Mouse (Mus musculus) liver, adult (tissue): ENCODE measurements around the gene Olfr1396.
"Not testable (repeated sequence)": the region's sequence is repeated elsewhere in the genome, so short reads cannot be mapped to it uniquely, and the experiment has no call there.

ENCODE experiments used
- GATA4 ChIP-seq: IDR thresholded peaks from 2 replicates; pipeline ENCODE4 v1.6.1; 2014; ENCODE audit warnings: mild to moderate bottlenecking, low read length; ENCODE audit not compliant: insufficient replicate concordance

The Olfr1396 gene

DNA sequence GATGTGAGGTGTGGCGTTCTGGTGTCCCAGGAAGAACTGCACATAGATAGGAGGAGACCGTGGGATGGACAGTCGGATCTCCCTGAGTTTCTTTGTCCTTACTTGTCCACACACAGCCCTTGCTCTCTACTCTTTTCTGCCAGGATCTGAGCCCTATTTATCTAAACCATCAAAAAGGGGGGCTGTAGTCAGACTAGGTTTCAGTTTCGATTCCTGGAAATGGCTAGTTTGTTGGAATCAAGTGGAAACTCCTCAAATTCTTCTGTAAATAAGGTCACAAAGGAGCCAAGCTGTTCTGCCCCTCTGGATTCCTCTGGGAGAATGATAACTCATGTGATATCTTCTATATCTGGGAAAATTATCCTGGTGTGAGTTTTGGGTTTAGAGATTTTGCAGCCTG is 33.3 kb downstream of the Olfr1396 start:
- TF ChIP-seq GATA4, result no peak

DNA sequence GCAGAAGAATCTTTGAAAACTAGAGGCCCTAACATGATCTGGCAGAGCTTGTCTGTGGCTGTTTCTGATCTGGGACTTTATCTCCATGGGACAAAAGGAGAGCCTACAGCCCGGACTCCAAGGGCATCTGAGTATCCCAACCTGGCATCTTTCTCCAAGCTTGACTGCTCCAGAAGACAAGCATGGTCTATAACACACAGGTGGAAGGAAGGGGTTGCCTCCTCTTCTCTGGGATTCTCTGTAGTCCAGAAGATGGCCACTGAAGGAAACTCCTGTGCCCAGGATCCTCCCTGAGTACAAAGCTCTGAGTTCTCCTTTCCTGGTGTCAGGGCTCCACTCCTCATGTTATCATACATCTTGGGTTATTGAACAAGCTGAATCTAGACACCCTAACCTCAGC is 34.0 kb downstream of the Olfr1396 start:
- no peak for TF ChIP-seq GATA4

DNA sequence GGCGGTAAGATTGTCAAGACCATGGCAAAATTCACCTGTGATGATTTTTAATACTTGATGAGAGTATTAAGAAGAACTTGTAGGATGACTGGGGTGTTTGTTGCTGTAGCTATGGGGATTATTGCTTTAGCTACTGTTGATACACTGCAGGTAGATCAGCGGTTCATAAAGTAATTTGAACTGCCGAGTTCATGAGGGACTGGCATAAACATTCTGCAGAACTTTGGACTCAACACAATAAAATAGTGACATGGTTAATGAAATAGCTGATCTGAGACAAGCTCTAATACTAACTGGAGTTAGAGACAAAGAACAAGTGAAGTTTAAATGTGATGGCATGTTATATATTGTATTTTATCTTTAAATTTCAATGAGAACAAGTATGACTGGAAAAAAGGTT is 36.0 kb downstream of the Olfr1396 start:
- no peak for TF ChIP-seq GATA4

DNA sequence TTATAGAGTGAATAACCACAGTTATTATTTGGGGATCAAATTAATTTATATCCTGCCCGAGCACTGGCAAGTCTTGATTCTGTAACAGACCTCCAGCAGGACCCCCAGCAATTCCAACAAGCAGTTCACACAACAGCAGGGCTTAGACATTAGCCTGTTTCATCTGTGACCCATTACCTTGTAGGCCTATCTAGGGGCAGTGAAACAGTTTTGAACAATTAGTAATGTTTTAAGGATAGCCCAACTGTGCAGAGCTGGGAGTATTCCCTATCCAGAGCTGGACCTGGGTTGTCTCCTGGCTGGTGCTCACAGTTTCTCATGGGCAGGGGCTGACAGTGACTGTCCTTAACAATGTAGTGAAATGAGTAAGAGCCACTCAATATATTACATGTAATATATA is 37.7 kb downstream of the Olfr1396 start:
- no peak for TF ChIP-seq GATA4

DNA sequence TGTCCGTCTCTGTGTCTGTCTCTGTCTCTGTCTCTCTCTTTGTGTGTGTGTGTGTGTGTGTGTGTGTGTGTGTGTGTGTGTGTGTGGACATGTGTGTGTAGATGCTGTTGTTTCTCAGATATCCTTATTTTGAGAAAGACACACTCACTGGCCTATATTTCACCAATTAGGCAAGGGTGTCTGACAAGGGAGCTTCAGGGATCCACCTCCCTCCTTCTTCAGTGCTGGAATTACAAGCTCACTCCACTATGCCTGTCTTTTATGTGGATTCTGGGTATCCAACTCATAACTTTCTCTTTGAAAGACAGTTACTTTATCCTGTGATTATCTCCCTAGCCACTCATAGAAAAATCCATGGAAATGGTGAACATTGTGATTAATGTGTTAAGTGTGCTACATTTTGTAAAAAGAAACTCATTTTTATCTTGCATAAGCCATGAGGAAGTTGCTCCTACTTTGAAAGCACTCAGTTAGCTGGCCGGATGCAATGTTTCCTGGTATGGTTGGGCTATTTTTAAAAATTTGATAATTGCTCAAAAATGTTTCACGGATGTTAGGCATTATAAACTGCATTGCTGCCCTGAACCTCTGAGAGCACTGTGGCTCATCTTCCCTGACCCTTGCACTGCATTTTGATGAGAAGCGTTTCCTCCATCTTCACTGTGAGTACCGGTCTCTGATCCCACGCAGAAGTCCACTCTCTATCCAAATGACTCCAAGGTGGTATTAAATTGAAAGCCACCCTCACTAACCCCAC is 38.5 kb downstream of the Olfr1396 start, which contains the start of gene Ifi47:
Gene Ifi47, plus strand, starts transcription at position 587 of the 757 bp plus-strand sequence.
- peak; percentile 37; the same call in 1 of the 2 replicates for TF ChIP-seq GATA4

DNA sequence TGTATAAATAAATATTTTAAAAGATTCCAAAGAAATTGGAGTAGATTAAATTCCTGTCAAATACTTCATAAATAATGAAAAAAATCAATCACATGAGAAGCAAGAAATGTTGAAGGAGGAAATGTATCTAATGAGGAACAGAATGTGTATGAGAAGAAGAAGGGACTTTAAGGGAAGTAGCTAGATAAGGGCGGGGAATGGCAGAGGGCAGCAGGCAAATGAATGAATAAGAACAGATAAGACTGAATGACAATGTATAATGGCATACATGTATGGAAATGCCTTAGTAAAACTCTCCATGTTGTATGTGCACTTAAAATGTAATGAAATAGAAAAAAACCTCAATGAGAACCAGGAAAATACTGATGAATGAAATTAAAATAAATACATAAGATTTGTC is 46.3 kb downstream of the Olfr1396 start:
- TF ChIP-seq GATA4, result no peak

DNA sequence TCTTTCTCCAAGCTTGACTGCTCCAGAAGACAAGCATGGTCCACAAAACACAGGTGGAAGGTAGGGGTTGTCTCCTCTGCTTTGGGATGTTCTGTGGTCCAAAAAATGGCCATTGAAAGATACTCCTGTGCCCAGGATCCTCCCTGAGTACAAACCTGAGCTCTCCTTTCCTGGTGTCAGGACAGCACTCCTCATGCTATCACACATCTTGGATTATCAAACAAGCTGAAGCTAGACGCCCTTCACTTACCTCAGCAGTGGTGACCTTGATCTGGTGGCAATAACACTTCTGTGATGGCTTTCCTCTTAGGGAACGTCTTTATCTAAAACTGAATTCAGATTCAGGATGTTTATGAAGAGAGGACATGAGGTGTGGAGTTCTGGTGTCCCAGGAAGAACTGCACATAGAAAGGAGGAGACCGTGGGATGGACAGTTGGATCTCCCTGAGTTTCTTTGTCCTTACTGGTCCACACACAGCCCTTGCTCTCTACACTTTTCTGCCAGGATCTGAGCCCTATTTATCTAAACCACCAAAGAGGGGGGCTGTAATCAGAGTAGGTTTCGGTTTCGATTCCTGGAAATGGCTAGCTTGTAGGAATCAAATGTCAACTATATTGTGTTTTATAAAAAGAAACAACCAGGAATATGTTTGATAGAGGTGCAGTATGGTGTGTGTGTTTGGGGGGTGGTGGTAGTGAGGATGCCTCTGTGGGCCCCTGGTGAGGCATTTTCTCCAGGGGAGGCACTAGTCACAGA is 50.8 kb downstream of the Olfr1396 start, which contains the start of gene Tgtp2:
Gene Tgtp2, minus strand, starts transcription at position 494 of the 757 bp plus-strand sequence.
- TF ChIP-seq GATA4, result not testable (repeated sequence)
